Mouse (Mus musculus) embryonic fibroblast, embryonic 13.5 days (primary cell): ENCODE results near the gene Nf1. TPM values are rescaled to one million over a fixed set of nuclear protein-coding genes. Genes with fewer than 3 reads are reported as not detected.
A peak's percentile ranks its signal among the peaks of the same experiment; 100 is the strongest.

ENCODE experiments used
- H3K27ac ChIP-seq: 2 replicates; pipeline ENCODE4 v1.5.1; 2012; ENCODE audit warnings: low read length, control low read depth, inconsistent platforms; ENCODE audit not compliant: insufficient read depth
- H3K4me1 ChIP-seq: 2 replicates; pipeline ENCODE4 v1.6.1; 2011; ENCODE audit warnings: low read length; ENCODE audit not compliant: control insufficient read depth, insufficient read depth
- H3K4me3 ChIP-seq: 2 replicates; pipeline ENCODE4 v1.5.1; 2011; ENCODE audit warnings: mild to moderate bottlenecking, control low read depth, low read length; ENCODE audit not compliant: insufficient read depth
- CTCF ChIP-seq: IDR thresholded peaks from 2 replicates; pipeline ENCODE4 v1.5.1; 2011; ENCODE audit warnings: mild to moderate bottlenecking, control low read depth, low read length, moderate library complexity, borderline replicate concordance; ENCODE audit not compliant: insufficient read depth
- POLR2A ChIP-seq: IDR thresholded peaks from 2 replicates; pipeline ENCODE4 v1.6.1; 2011; ENCODE audit warnings: low read depth, mild to moderate bottlenecking, control low read depth, low read length, moderate library complexity
- polyA plus RNA-seq: library from polyadenylated mRNA; stranded (reverse); fragments of >200 nt; gene quantifications from 2 replicates; pipeline ENCODE4 v1.2.4, GENCODE M21; 2011; ENCODE audit warnings: low read depth; ENCODE audit not compliant: missing spikeins, insufficient read length

Nf1 gene
- polyA plus RNA-seq, 1 experiment: 65.2 TPM

DNA sequence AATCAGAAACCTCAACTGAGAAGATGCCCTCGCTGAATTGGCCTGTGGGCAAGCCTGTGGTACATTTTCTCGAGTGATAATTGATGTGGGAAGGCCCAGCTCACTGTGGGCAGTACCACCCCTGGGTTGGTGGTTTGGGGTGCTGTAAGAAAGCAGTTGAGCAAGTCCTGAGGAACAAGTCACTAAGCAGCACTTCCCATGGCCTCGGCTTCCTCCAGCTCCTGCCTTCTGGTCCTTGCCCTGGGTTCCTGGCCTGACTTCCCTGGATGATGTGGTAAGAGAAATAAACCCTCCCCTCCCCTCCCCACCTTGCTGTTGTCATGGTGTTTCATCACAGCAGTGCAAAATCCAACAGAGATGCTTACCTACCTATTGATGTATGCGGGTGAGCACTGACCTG is 11.4 kb upstream of the Nf1 start:
- Histone ChIP-seq H3K4me1 (no peaks in the 10 kb centered on the region), H3K27ac (no peak overlapping the region), H3K4me3 (no peak overlapping the region)
- no peak for TF ChIP-seq CTCF

DNA sequence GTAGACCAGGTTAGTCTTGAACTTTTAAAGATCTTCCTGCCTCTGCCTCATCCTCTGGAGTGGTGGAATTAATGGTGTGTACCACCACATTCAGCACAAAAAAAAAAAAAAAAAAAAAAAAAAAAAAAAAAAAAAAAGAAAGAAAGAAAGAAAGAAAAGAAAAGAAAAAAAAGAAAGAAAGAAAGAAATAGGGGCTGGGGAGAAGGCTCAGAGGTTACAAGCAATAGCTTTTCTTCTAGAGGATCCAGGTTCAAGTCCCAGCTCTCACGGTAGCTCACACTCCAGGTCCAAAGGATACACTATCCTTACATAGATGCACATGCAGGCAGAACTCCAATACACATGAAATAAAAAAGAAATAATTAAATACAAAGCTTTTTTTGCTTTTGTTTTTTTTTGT is 9.9 kb upstream of the Nf1 start:
- H3K4me1 ChIP-seq: no peaks in the 10 kb centered on the region
- no peak overlapping the region for H3K4me3 ChIP-seq
- TF ChIP-seq POLR2A (no peak), CTCF (no peak)
- H3K27ac ChIP-seq: no peak overlapping the region

DNA sequence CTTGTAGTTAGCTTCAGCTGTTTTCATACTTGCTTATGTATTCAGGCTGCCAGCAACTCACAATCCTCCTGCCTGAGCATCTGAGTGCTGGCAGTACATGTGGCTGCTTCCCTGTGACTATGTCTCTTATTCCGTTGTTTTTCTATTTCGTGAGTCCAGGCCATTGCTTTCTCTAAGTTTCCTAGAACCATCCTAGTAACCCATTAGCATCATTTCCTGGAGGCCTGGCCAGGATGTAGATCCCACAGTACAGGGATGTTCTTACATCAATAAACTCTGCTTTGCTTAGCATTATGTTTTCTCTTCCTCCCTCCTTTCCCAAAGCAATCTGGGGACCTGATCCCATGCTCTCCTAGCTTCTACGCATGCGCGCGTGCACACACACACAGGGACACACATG is 4.4 kb upstream of the Nf1 start:
- TF ChIP-seq POLR2A (no peak), CTCF (no peak)
- H3K4me3 ChIP-seq: no peak overlapping the region
- H3K4me1 ChIP-seq: 0 out of 2 replicates have a peak, but pooled peaks cover 3% of the 10 kb centered on the region
- no peak overlapping the region for H3K27ac ChIP-seq

DNA sequence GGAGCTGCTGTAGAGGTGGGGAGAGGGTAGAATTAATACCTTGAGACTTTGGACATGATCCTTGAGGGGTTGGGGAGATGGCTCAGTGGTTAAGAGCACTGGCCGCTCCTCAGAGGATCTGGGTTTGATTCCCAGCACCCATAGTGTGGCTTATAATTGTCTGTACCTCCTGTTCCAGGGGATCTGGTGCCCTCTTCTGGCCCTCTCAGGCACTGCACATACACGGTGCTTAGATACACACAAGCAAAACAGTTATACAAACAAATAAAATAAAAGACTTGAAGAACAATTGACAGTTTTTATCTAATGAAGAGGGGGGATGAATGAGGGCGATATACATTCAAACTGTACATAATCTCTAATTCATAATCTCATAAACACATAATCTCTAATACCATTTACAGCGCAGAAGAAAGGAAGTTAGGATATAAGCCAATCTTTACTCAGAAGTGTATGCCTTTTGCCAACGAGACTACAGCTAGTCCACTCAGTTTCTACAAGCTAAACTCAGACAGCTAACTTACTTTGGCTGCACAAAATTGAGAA is 2.7 kb upstream of the Nf1 start:
- H3K27ac ChIP-seq: no peak overlapping the region
- TF ChIP-seq CTCF (0 out of 2 replicates have a peak, but pooled peaks have one; percentile 14), POLR2A (no peak)
- H3K4me1 ChIP-seq: peaks cover 6% of the 10 kb centered on the region; the same call in 1 of the 2 replicates
- no peak overlapping the region for H3K4me3 ChIP-seq

DNA sequence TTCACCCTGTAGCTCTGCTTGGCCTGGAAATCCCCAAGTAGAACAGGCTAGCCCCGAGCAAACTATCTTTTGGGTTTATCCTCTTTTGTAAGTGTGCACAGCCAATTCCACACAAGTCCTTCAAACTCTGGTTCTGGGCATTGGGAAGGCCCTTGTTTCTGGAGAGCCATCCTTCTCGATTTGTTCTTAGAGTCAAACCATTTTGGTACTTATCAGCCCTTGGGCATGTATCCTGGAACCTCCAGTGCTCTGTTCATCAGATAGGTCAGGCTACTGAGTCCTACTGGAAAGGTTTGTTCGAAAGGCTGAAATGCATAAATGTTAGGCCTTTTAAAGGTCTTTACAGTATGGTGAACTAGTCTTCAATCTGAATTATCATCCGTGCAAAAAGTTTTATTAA is 872 bp upstream of the Nf1 start:
- Histone ChIP-seq H3K27ac (peak overlapping the region; percentile 84), H3K4me3 (peak overlapping the region; percentile 70), H3K4me1 (peaks cover 6% of the 10 kb centered on the region; the same call in 1 of the 2 replicates)
- TF ChIP-seq POLR2A: peak; percentile 23; the same call in 1 of the 2 replicates
- no peak for TF ChIP-seq CTCF

DNA sequence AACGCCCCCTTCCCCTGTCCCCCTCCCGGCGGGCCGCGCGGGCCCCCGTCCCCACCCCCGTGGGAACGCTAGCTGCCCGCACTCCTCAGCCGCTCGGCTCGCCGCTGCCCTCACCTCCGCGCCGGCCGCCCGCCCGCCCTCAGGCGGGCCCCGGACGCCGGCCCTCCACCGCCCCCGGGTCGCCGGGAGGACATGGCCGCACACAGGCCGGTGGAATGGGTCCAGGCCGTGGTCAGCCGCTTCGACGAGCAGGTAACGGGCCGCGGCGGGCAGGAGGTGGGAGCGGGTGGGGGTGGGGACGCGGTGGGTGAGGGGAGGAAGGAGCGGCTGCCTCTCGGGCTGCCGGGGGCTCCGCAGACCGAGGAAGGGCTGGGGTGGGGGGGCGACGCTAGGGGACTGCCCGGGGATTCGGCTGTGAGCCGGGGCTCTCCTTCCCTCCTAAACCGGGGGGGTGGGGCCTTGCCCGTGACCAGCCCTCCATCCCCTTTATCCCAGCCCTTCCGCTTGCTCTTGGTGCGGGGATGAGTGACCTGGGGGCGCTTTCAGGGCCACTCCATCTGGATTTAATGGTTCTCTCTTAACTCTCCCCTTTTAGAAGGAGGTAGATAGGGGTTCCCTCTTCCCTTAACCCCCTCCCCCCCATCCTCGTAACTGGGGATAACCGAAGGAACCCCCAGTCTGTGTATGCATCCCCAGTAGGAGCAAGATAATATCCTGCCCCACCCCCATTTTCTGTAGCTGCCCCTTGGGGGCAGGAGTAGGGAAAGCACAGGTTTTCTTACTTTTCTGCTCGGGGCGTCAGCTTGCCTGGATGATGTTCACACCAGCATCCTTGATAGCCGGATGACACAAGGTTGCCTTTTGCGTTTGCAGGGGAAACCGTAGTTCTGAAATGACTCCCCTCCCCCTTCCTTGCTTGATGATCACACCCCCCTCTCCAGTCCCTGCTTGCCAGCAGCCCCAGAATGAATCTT is 602 bp downstream of the Nf1 start:
- Histone ChIP-seq H3K27ac (no peak overlapping the region), H3K4me1 (peaks cover 6% of the 10 kb centered on the region; the same call in 1 of the 2 replicates), H3K4me3 (peak overlapping the region; percentile 73)
- TF ChIP-seq CTCF (no peak), POLR2A (no peak)

DNA sequence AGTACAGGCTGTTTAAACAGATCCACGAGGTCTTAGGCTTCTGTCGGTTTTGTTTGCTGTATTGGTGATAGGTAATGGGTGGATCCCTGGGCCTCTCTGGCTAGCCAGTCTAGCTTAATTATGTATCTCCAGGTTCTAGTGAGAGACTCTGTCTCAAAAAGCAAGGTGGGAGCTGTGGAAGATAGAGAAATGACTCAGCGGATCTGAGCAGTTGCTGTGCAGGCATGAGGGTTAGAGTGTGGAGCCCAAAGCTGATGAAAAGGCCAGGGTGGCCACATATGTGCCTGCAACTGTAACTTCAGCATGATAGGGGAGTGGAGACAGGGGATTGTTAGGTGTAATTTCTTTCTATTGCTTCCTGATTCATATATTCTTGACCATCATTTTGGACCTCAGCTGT is 17.5 kb downstream of the Nf1 start:
- H3K27ac ChIP-seq: no peak overlapping the region
- H3K4me3 ChIP-seq: no peak overlapping the region
- peaks cover 2% of the 10 kb centered on the region; the same call in 1 of the 2 replicates for H3K4me1 ChIP-seq
- TF ChIP-seq POLR2A (no peak), CTCF (no peak)

DNA sequence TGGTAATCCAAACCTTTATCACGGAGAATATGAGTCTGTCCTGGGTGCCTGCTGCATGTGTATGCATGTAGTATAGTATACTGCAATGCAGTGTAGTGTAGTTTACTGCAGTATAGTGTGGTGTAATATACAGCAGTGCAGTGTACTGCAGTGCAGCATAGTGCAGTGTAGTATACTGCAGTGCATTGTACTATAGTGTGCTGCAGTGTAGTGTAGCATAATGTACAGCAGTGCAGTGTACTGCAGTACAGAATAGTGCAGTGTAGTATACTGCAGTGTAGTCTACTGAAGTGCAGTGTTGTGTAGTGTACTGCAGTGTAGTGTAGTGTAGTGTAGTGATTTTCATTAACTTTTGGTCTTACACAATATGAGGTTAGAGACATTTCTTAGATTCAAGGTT is 17.9 kb downstream of the Nf1 start:
- TF ChIP-seq POLR2A (no peak), CTCF (no peak)
- H3K4me3 ChIP-seq: no peak overlapping the region
- H3K4me1 ChIP-seq: peaks cover 2% of the 10 kb centered on the region; the same call in 1 of the 2 replicates
- no peak overlapping the region for H3K27ac ChIP-seq

DNA sequence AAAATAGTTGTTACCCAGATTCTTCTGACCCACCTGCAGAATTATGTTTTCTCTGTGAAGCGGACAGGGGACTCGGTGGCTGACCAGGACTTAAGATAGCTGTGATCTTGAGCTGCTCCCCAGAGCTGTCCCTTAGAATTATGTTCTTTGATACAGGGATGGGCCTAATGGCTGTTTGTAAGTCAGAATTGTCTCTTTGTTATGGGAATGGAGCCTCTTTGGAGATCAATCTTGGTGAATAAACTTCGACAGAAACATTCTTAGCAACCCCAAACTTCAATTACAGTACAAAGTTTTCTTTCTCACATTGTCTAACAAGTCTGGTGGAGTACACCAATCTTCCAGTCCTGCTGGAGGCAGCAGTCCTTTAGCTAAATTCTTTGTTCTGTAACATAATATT is 25.5 kb downstream of the Nf1 start:
- Histone ChIP-seq H3K4me3 (no peak overlapping the region), H3K27ac (no peak overlapping the region), H3K4me1 (no peaks in the 10 kb centered on the region)
- TF ChIP-seq CTCF (no peak), POLR2A (no peak)

DNA sequence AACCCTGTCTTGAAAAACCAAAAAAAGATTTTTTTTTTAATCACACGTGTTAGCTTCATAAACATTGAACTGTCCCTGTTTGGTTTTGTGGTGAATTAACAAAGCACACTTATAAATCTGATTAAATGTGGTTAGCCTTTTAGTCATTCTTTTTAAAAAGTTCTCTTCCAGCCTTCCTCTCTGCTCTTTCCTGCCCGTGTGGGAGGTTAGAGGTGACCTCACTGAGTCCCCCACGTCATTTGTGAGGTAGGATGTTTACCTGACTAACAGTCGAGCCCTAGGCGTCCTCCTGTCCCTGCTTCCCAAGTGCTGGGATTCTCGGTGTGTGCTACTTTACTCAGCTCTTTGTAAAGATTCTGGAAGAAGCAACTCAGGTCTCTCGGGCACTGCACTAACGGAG is 26.8 kb downstream of the Nf1 start:
- Histone ChIP-seq H3K4me1 (no peaks in the 10 kb centered on the region), H3K4me3 (no peak overlapping the region), H3K27ac (no peak overlapping the region)
- TF ChIP-seq POLR2A (no peak), CTCF (no peak)
